Mouse (Mus musculus) heart, postnatal 14 days (tissue): Measurements from ENCODE around the gene Kdm3a. TPM values are rescaled to one million over a fixed set of nuclear protein-coding genes. Genes with fewer than 3 reads are reported as not detected.

Experiments used
- DNase-seq, 2 experiments: peaks; one replicate each; pipeline ENCODE4 v3.0.0; 2021 to 2022
- intact Hi-C: fragments of 180-260 bp; cut with DNase I; formaldehyde crosslinking; loops from one replicate; pipeline ENCODE4 v1.15.1; 2025
- total RNA-seq, 2 experiments: library from RNA; stranded (reverse); gene quantifications; 2 replicates each; pipeline ENCODE4 v1.2.3; 2021

The Kdm3a gene
- total RNA-seq, 2 experiments from 2014 or later: 28.6 to 30.3 TPM

DNA sequence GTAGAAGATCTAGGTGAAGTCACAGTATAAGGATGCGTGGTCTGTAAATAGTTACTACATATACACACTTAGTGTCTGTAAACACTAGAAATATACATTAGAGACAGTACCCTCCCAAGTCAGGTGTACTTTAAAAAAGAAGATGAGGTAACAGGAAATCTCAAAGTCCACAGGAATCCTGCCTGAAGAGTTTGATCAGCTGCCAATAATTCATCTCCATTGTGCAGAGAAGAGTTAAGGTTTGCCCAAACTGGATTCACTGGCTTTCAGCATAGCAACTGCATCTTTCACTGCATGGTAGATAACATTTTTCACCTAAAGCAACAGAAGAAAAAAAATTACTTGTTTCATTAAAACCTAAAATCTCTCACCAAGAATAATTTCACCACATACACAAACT is 43.4 kb downstream of the Kdm3a start:
- DNase-seq: no peak
- intact Hi-C loops: no loop called here

DNA sequence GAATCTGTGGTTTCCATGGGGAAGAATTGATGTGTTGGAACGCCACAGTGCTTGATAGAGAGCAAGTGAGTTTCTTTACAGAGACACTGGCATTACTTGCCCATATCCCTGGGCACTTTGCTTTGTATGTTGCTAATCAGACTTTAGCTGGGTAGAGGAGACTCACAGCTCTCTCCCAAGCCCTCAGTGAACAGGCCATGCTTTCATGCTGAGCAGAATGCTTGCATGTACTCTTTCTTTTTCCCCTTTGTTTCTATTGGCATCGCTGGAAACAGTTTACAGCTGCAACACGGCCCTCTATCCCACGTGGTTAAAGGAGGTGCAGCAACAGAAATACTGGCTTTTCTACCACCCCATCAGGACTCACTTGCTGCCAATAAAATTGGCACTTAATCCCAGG is 49.6 kb downstream of the Kdm3a start:
- no peak for DNase-seq
- intact Hi-C loops: no loop called here

GRCm38 (mm10) chr6:71579478-71579877 is 53.3 kb downstream of the Kdm3a start:
- DNase-seq: no peak
- intact Hi-C loops: no loop called here

- intact Hi-C loops: no loop called here
- no peak for DNase-seq
These were observed 57.4 kb downstream of the Kdm3a start for GRCm38 (mm10) chr6:71575359-71575758.

GRCm38 (mm10) chr6:71569025-71569424 is 63.8 kb downstream of the Kdm3a start:
- intact Hi-C loops: no loop called here
- DNase-seq: no peak

DNA sequence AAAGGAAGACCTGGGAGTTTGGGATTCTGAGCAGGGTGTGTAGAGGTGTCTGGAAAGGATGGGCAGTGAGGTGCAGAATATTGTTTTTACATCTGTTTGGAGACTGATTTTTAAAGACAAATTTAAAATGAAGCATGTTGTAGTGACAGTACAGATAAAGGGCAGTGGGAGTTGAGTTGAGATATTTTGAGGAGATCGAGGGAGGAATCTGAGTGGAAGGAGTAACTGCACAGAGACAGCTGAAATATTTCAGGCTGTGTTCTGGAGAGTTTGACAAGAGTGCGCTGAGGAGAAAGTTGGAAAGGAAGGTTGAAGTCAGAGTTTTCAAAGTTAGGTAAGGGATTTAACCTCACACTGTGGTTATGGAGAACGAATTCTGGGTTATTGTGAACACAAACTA is 64.2 kb downstream of the Kdm3a start:
- intact Hi-C loops: no loop called here
- DNase-seq: no peak

GRCm38 (mm10) chr6:71556826-71557225 is 76.0 kb downstream of the Kdm3a start:
- intact Hi-C loops: no loop called here
- DNase-seq: no peak

DNA sequence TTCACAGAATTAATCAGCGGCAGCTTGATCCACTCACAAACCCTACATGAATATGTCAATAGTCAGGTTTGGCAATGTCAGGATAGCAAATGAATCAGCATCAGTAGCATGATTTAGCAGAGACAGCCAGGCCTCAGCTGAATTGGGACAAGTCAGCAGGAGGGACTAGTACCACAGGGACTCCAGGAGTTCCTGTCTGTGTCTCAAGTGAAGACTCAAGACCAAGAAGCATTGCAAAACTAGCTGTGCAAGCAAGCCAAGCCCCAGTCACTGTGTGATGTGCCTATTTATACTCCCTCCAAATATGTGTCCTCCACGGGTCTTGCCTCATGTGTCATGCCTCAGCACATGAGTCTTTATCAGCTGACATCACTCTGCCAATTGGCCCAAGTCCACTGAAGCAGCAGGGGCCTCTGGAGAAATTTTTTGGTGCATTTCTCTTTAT is 77.3 kb downstream of the Kdm3a start:
- peak; percentile 41 to 51 for DNase-seq
- intact Hi-C loops: no loop called here

- peak; percentile 97 to 98 for DNase-seq
- intact Hi-C loops: loop anchor here (2.0 kb wide), 2 partner anchors 49 to 103 kb away; partner anchors contain the start of gene Rmnd5a
These were observed 88.9 kb downstream of the Kdm3a start, which contains the start of gene Chmp3 for GRCm38 (mm10) chr6:71543686-71544499. Chmp3 (plus strand) TSS chr6:71543797.

Other genes with a start within 250 kb of the Kdm3a start
- gene Rmnd5a, start 192.4 kb downstream of the Kdm3a start, total RNA-seq: 10 to 100 TPM; 73.1 to 80.3 TPM
- gene Rnf103, start 139.1 kb downstream of the Kdm3a start, total RNA-seq: 10 to 100 TPM; 24.4 to 28.0 TPM
- 10 to 100 TPM; 47.3 to 52.8 TPM for gene Chmp3, start 89.2 kb downstream of the Kdm3a start, total RNA-seq
- 10 to 100 TPM; 17.3 to 18.4 TPM for gene Reep1, start 74.6 kb upstream of the Kdm3a start, total RNA-seq
- 10 to 100 TPM; 45.3 to 48.3 TPM for gene Mrpl35, start 194.0 kb upstream of the Kdm3a start, total RNA-seq
- 100 to 1,000 TPM; 596 to 612 TPM for gene Immt, start 198.3 kb upstream of the Kdm3a start, total RNA-seq